Mouse (Mus musculus): ENCODE results near the gene Olfr1418. TPM values are rescaled to one million over a fixed set of nuclear protein-coding genes. Genes with fewer than 3 reads are reported as not detected.

Gene Olfr1418
- polyA plus RNA-seq (2017; shearing (Covaris generic)) = not detected

DNA sequence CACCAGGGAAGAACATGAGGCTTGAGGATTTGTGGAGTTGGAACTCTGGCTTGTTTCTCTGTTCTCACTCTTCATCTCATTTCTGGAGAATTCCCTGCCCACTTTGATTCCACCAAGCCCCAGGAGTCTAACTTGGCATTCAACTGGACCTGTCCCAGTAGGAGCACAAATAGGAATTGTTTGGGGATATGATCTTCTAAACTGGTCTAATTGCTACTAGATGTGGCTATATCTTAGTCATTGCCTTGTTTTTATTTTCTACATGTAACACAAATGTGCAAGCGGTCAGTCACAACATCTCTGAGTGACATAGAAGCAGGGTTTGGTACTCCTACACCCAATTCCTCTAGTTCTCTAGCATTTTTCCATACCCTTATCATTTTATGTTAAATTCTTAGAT is at the start of gene Olfr1418:
TSS of gene Olfr1418 (minus strand) at position 101 of the 400 bp plus-strand sequence.

DNA sequence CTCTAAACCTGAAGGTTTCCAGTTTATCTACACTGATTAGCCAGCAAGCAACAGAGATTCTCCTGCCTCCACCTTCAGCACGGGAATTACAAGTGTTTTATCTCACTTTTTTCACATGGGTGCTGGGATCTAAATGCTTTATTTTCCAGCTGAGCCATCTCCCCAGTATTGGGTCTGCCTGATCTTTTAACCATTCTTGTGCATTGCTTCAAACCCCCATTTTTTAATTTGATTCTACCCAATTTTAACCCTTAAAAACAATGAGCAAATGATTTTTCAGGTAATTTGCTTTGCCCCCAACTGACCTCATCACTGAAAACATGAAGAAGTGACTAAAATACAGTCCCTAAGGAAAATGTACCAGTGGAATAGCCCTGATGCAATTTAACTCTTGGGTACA is 25.4 kb upstream of the Olfr1418 start, which contains the start of gene Olfr1420:
TSS of gene Olfr1420 (plus strand) at position 301 of the 400 bp plus-strand sequence.

DNA sequence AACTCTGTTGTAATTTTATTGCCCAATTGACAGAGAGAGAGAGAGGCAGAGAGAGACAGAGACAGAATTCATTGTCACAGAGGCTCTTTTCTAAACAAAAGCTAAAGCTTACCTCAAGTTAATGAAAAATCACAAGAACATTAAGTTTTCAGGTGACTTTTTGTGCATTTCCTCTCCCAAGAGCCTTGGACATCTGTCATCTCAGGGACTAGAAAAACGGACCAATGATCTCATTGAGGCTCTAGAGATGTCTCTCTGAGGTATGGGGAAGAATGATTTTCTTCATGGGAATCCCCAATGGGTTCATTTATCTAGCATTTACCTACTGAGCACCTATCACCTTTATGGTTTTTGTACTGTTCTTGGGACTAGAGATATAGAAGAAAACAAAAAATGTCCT is 14.1 kb upstream of the Olfr1418 start, which contains the start of gene Olfr1419:
TSS of gene Olfr1419 (minus strand) at position 101 of the 400 bp plus-strand sequence.

DNA sequence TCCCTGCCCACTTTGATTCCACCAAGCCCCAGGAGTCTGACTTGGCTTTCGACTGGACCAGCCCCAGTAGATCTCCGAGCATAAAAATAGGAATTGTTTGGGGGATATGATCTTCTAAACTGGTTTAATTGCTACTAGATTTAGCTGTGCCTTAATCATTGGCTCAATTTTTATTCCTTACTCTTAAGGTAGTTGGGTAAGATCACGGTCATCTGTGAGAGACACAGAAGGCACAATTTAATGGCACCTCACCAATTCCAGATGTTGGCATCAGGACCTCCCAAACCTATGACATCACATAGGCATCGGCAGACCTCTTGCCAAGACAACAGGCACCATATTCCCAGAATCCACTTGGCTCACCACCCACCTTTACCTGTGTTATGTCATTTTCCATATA is 21.7 kb downstream of the Olfr1418 start, which contains the start of gene Olfr1417:
TSS of gene Olfr1417 (minus strand) at position 101 of the 400 bp plus-strand sequence.

DNA sequence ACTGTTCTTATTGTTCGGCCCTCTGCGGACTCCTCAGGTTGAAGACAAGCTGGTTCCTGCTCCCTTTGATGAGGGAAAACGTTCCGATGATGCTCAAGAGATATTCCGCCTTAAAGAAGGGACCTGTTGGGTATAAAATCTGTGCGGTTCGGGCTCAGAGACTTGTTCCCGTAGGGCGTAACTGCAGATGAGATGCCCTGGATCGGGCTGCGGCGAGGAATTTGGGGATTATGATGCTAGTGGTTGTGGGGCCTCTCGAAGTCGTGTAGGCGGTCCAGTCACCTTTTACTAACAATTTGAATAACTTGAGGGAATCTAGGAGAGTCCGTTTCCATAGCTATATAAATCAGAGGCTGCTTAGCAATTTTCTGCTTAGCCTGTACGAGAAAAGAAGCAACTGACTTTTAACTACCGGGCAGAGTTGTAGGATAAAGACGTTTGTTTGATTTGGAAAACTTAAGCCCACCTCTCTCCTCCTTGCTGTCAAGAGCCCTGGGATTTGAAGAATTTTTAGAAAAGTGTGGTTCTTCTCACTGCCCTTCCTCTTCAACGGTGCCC is 41.6 kb downstream of the Olfr1418 start, which contains the start of gene Stx3:
TSS of gene Stx3 (minus strand) at position 261 of the 558 bp plus-strand sequence.

Other genes starting within 250 kb of the Olfr1418 start
- not detected for gene Ms4a2, start 237.3 kb downstream of the Olfr1418 start, polyA plus RNA-seq (2017; shearing (Covaris generic))
- not detected for gene Ms4a3, start 220.2 kb downstream of the Olfr1418 start, polyA plus RNA-seq (2017; shearing (Covaris generic))
- gene Oosp2, start 200.5 kb downstream of the Olfr1418 start, polyA plus RNA-seq (2017; shearing (Covaris generic)) = not detected
- not detected for gene Oosp1, start 169.9 kb downstream of the Olfr1418 start, polyA plus RNA-seq (2017; shearing (Covaris generic))
- gene Oosp3, start 164.0 kb downstream of the Olfr1418 start, polyA plus RNA-seq (2017; shearing (Covaris generic)) = not detected
- not detected for gene Gif, start 113.5 kb downstream of the Olfr1418 start, polyA plus RNA-seq (2017; shearing (Covaris generic))
- gene Mrpl16, start 90.7 kb downstream of the Olfr1418 start, polyA plus RNA-seq (2017; shearing (Covaris generic)) = 39.2 TPM
- 1.7 TPM for gene Stx3, start 41.7 kb downstream of the Olfr1418 start, polyA plus RNA-seq (2017; shearing (Covaris generic))
- gene Olfr1417, start 21.8 kb downstream of the Olfr1418 start, polyA plus RNA-seq (2017; shearing (Covaris generic)) = not detected
- gene Olfr1419, start 14.0 kb upstream of the Olfr1418 start, polyA plus RNA-seq (2017; shearing (Covaris generic)) = not detected
- not detected for gene Olfr1420, start 25.5 kb upstream of the Olfr1418 start, polyA plus RNA-seq (2017; shearing (Covaris generic))
- gene Patl1, start 51.3 kb upstream of the Olfr1418 start, polyA plus RNA-seq (2017; shearing (Covaris generic)) = 32.6 TPM
- 57.5 TPM for gene Osbp, start 104.9 kb upstream of the Olfr1418 start, polyA plus RNA-seq (2017; shearing (Covaris generic))
- not detected for gene Olfr1423, start 180.3 kb upstream of the Olfr1418 start, polyA plus RNA-seq (2017; shearing (Covaris generic))
- not detected for gene Olfr1424, start 201.6 kb upstream of the Olfr1418 start, polyA plus RNA-seq (2017; shearing (Covaris generic))
- not detected for gene Olfr1425, start 216.7 kb upstream of the Olfr1418 start, polyA plus RNA-seq (2017; shearing (Covaris generic))
- not detected for gene Olfr1426, start 230.9 kb upstream of the Olfr1418 start, polyA plus RNA-seq (2017; shearing (Covaris generic))
- not detected for gene Olfr1427, start 242.3 kb upstream of the Olfr1418 start, polyA plus RNA-seq (2017; shearing (Covaris generic))

Measured in naive thymus-derived CD4-positive, alpha-beta T cell, adult 5 months (primary cell).